Mouse (Mus musculus) heart, adult 11 months (tissue): ENCODE measurements around the gene Rpl9-ps1.

Experiments
- DNase-seq: peaks from one replicate; pipeline ENCODE4 v3.0.0; 2022

The Rpl9-ps1 gene

GRCm38 (mm10) chr11:83619037-83619436 lies 26.4 kb downstream of the Rpl9-ps1 start:
- DNase-seq, result no peak

- DNase-seq, result no peak
These were observed 27.2 kb downstream of the Rpl9-ps1 start for GRCm38 (mm10) chr11:83618238-83618637.

DNA sequence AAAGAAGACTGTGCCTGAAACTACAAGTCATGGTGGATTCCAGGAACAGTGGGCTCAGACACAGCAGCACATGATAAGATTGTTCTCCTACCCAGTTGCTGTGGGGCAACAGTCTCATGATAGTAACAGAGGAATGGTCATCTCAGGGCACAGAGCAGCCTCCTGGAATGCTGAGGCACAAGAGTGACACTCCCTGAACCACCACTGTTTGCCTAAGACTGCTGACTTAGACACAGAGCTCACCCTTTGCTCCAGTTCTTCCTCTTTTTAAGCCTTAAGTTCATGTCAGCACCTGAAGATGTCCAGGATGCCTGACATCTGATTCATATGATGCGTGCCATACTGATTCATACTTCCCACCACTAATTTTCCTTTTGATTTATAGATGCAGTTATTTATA lies 28.8 kb downstream of the Rpl9-ps1 start:
- peak; percentile 90 for DNase-seq

- peak; percentile 85 for DNase-seq
These were observed 34.5 kb downstream of the Rpl9-ps1 start for GRCm38 (mm10) chr11:83610900-83611299.

DNA sequence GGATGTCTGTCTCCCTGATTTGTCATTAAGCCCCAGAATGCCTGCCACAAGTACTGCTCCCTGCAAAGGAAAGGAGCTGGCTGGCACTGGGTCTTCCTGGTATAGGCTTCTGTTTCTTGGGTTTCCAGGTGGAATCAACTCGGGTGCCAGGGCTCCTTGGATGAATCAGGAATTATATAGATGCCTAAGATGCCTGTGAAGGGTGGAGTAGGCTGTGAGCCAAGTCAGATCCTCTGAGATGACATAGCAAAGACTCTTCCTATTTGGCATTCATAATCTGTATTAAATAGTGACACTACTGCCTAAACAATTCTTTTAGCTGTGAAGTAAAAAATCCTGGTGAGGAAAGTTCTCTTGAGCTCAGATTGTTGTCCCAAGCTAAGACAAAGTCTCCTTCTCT lies 39.0 kb downstream of the Rpl9-ps1 start:
- peak; percentile 30 for DNase-seq

GRCm38 (mm10) chr11:83605535-83605934 lies 39.9 kb downstream of the Rpl9-ps1 start:
- no peak for DNase-seq

DNA sequence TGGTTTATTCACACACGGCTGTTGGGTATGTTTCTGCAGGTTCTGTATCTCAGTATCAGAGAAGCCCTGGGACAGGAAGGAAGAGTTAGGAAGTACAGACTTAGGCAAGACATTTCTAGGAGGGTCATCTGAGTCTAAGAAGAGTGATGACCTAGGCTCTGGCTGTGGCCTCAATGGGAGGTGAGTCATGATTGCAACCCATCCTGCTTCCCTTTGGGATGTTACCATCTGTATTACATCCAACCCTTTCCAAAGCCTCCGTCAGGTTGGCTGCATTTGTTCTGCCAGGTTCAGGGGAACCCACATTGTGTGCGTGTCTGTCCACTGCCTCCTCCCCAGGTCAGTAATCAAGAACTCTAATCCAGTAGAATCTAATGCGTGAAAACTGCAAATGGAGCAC lies 40.7 kb downstream of the Rpl9-ps1 start:
- peak; percentile 50 for DNase-seq

GRCm38 (mm10) chr11:83603399-83603798 lies 42.0 kb downstream of the Rpl9-ps1 start:
- no peak for DNase-seq

DNA sequence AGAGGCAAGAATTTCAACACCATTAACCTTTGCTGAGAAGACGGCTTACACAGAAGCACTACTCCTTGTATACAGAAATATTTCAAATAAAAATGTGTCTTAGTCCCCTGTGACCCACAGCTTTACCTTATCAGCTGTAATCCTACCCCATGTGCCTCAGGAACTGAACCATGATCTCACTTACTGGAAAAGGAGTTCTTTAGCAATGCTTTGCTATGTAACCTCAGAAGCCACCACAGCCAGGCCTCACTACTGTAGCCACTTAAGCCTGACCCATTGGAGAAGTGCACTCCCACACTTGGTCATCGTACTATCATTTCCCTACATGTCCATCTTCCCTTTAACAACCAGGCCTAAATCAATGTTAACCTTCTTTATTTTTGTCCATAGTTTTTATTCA lies 44.8 kb downstream of the Rpl9-ps1 start:
- DNase-seq, result peak; percentile 50

DNA sequence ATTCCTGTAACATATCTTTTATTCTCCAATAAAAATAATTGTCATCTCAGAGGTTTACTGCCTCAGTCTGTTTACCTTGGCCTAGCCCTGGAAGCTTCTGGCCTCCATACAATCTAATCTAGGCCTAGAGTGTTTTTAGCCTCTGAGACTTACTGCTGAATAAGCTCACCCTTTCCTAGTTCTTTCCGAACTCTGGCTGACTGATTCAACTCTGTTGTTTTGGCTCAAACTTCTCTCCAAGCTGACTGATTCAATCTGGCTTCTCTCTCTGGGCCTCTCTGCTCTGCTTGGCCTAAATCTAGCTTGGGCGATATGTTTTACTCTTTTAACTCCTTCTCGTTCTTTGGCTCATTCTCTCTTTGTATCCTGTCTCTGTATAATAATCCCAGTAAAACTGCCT lies 46.4 kb downstream of the Rpl9-ps1 start:
- peak; percentile 51 for DNase-seq

GRCm38 (mm10) chr11:83598207-83598837 lies 47.1 kb downstream of the Rpl9-ps1 start:
- DNase-seq, result peak; percentile 16

- DNase-seq, result peak; percentile 64
These were observed 47.6 kb downstream of the Rpl9-ps1 start for GRCm38 (mm10) chr11:83597796-83598195.

- peak; percentile 75 for DNase-seq
These were observed 49.6 kb downstream of the Rpl9-ps1 start for GRCm38 (mm10) chr11:83595669-83596455.
